Mouse (Mus musculus) activated CD4-positive, CD25-positive, alpha-beta regulatory T cell (primary cell): ENCODE results near the gene Hps3. TPM values are rescaled to one million over a fixed set of nuclear protein-coding genes. Genes with fewer than 3 reads are reported as not detected.

Experiments
- polyA plus RNA-seq, 2 experiments: library from polyadenylated mRNA; unstranded; fragments of 100-300 nt; shearing (Covaris generic); gene quantifications; one replicate each; pipeline ENCODE4 v1.2.1; 2017

The Hps3 gene
- 10 to 100 TPM; 34.4 to 45.6 TPM for polyA plus RNA-seq

DNA sequence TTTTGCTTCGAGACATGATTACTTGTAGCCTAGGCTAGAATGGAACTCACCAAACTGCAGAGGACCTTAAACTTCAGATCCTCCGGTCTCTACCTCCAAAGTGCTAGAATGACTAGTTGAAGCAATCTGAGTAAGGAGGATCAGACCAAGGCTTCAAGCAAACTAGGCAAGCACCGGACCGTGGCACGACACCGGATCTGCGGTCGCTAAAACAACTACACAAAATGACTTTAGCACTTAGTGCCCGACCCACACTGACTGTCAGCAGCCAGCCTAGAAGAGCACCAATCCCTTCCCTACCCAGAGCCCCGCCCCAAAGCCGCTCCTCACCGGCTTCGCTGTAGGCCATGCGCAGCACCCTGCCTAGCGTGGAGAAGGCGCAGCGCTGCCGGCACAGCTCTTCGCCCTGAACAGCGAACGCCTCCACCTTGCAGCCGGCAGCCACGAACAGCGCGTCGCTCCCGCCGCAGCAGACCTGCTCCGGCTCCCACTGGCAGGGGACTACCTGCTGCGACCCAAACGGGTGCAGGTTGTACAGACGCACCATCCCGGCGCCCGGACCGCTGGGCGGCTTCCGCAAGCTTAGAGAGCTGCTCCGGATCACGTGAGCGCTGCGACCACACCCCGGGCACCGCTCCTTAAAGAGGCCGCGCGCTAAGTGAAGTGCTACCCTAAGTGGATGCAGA is at the start of gene Hps3:
TSS of gene Hps3 (minus strand) at position 597 of the 686 bp plus-strand sequence.

DNA sequence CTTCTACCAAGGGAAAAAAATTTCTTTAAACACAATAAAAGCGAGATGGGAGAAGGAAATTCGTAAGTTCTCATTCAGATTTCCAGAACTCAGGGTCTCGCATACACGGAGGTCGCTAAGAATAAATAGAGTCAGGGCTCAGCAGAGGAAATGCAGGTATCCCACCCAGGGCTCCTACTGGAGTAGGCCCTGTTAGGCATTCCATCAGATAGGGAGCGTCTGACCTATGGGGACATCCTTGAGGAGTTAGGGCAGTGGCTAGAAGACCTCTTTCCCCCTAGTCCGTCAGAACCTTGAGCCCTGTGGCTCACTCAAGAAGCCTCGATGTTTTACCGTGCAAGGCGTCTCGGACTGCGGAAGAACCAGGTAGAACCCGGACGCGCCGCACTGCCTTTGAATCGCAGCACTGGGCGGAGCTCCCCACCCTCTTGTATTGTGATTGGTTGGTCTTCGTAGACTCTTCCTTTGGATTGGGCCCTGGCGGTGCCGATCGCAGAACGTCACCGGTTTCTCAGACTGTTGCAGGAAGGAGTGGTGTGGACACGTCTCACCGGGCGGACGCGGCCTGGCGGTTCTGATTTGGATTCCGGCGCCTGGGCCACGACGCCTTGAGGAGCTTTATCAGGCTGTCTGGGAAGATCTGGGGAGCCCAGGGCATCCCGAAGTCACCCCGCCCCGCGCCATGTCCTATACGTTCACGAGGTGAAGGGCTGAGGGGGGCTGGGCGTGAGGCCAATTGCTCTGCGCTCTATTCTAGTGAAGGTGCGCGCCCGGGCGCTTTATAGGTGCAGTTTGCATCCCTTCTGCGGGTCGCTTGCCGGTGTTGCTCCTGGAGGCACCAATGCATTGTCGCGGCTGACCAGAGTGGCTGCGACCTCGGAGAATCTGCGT is 22.4 kb upstream of the Hps3 start, which contains the start of gene Hltf:
TSS of gene Hltf (plus strand) at position 506 of the 891 bp plus-strand sequence.

DNA sequence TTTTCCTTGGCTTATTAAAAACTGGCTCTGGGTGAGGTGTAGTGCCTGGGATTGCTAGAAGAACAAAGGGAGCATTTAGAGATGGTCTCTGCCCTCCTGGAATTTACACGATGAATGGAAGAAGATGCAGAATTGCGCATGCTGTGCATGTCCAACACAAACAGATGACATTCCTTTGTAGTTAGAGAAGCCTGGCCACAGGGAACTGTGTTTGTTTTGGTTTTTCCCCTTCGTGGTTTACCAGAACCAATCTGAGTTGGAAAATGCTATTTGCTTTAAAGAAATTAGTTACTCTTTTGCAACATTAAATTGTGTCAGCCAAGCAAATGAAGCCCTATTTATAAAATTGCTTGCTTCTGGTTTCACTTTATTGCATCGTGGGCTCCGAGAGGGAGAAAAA is 78.2 kb downstream of the Hps3 start, which contains the start of gene Cp:
TSS of gene Cp (plus strand) at position 170 of the 400 bp plus-strand sequence.

Other genes with a start within 250 kb of the Hps3 start
- gene Cp, start 78.3 kb downstream of the Hps3 start, polyA plus RNA-seq, result 1 to 10 TPM in 1 of 2 experiments, not detected in 1; 2.3 TPM
- gene Hltf, start 22.5 kb upstream of the Hps3 start, polyA plus RNA-seq, result 10 to 100 TPM; 49.8 to 64.5 TPM
- 10 to 100 TPM; 51.6 to 66.3 TPM for gene Gyg, start 120.0 kb upstream of the Hps3 start, polyA plus RNA-seq
- under 1 TPM; 0.27 to 0.51 TPM for gene Cpa3, start 206.9 kb upstream of the Hps3 start, polyA plus RNA-seq
- gene Cpb1, start 240.4 kb upstream of the Hps3 start, polyA plus RNA-seq, result not detected